Mouse (Mus musculus): ENCODE data around the gene Gpr107. TPM values are rescaled to one million over a fixed set of nuclear protein-coding genes. Genes with fewer than 3 reads are reported as not detected.

The Gpr107 gene
- total and polyA plus RNA-seq, 2 experiments from 2014 or later: 24.0 to 40.8 TPM

DNA sequence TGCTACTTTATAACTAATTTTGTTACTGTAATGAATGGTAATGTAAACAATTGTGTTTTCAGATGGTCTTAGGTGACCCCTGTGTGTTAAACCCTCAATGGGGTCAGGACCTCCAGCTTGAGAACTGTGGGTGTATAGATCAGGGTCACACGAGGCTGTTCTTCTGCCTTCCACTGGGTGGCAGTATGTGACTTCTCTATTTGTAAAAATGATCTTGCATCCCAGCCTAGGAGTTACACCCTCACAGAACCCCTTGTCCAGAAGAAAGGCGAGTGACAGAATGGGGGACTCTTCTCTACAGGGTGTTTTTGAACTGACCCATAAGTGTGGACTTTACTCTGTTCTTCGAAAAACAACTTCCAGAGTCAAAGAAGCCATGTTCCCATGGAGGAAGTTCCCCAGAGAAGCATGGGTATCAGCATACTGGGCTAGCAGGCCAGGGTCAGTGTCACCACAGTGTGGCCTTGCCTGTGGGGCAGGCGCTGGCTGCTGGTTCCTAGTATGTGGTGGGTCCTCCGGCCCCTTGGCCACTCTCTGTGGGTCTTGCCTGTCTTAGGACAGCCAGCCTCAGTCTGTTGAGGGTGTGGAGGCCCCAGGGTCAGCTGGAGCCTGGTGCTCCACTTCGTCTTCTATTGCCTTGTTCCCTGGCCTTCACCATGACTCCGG is 42.4 kb downstream of the Gpr107 start:
- peaks cover 55% of the 10 kb centered on the region for H3K36me3 ChIP-seq (ENCODE audit: insufficient read depth)
- H3K9me3 ChIP-seq (ENCODE audit: low read length): no peaks in the 10 kb centered on the region
- H3K4me1 ChIP-seq (ENCODE audit: insufficient read depth): no peaks in the 10 kb centered on the region
- H3K27me3 ChIP-seq (ENCODE audit: insufficient read depth, low read length): no peaks in the 10 kb centered on the region
- peak; percentile 85 for TF ChIP-seq CTCF (IDR thresholded peaks at IDR 0.05; ENCODE audit: low read depth)
- WGBS: 67% methylated on average over 7 of the region's 7 CpGs
- no peak overlapping the region for H3K27ac ChIP-seq (ENCODE audit: low read depth, low read length)
- no peak overlapping the region for H3K4me3 ChIP-seq (ENCODE audit: low read depth, low read length)
- DNase-seq (peak; percentile 74), ATAC-seq (peak; percentile 73; the same call in 1 of the 2 replicates)
- H3K4me2 ChIP-seq (ENCODE audit: low read depth): no peak overlapping the region
- H3K9ac ChIP-seq: no peak overlapping the region

GRCm38 (mm10) chr2:31198621-31199020 is 46.5 kb downstream of the Gpr107 start:
- Histone ChIP-seq H3K36me3 (ENCODE audit: insufficient read depth) (peaks cover 29% of the 10 kb centered on the region), H3K4me2 (ENCODE audit: low read depth) (no peak overlapping the region), H3K27me3 (ENCODE audit: insufficient read depth, low read length) (no peaks in the 10 kb centered on the region), H3K27ac (ENCODE audit: low read depth, low read length) (no peak overlapping the region), H3K9me3 (ENCODE audit: low read length) (no peaks in the 10 kb centered on the region), H3K4me3 (ENCODE audit: low read depth, low read length) (no peak overlapping the region), H3K9ac (no peak overlapping the region), H3K4me1 (ENCODE audit: insufficient read depth) (no peaks in the 10 kb centered on the region)
- no peak for ATAC-seq
- no peak for TF ChIP-seq CTCF (IDR thresholded peaks at IDR 0.05; ENCODE audit: low read depth)
- DNase-seq: no peak
- WGBS: 86% methylated on average over 4 of the region's 4 CpGs

GRCm38 (mm10) chr2:31200051-31200450 is 47.9 kb downstream of the Gpr107 start:
- Histone ChIP-seq H3K4me3 (ENCODE audit: low read depth, low read length) (no peak overlapping the region), H3K4me2 (ENCODE audit: low read depth) (no peak overlapping the region), H3K9me3 (ENCODE audit: low read length) (no peaks in the 10 kb centered on the region), H3K27ac (ENCODE audit: low read depth, low read length) (no peak overlapping the region), H3K36me3 (ENCODE audit: insufficient read depth) (peaks cover 24% of the 10 kb centered on the region), H3K9ac (no peak overlapping the region), H3K27me3 (ENCODE audit: insufficient read depth, low read length) (no peaks in the 10 kb centered on the region), H3K4me1 (ENCODE audit: insufficient read depth) (no peaks in the 10 kb centered on the region)
- no peak for TF ChIP-seq CTCF (IDR thresholded peaks at IDR 0.05; ENCODE audit: low read depth)
- 90% methylated on average over 2 of the region's 2 CpGs for WGBS
- no peak for ATAC-seq
- no peak for DNase-seq

GRCm38 (mm10) chr2:31201851-31202250 is 49.7 kb downstream of the Gpr107 start:
- no peaks in the 10 kb centered on the region for H3K9me3 ChIP-seq (ENCODE audit: low read length)
- H3K36me3 ChIP-seq (ENCODE audit: insufficient read depth): peaks cover 18% of the 10 kb centered on the region
- ATAC-seq (no peak), DNase-seq (no peak)
- H3K27ac ChIP-seq (ENCODE audit: low read depth, low read length): no peak overlapping the region
- H3K4me3 ChIP-seq (ENCODE audit: low read depth, low read length): no peak overlapping the region
- no peaks in the 10 kb centered on the region for H3K27me3 ChIP-seq (ENCODE audit: insufficient read depth, low read length)
- H3K4me1 ChIP-seq (ENCODE audit: insufficient read depth): no peaks in the 10 kb centered on the region
- no peak for TF ChIP-seq CTCF (IDR thresholded peaks at IDR 0.05; ENCODE audit: low read depth)
- no peak overlapping the region for H3K9ac ChIP-seq
- WGBS: 89% methylated on average over 7 of the region's 7 CpGs
- H3K4me2 ChIP-seq (ENCODE audit: low read depth): no peak overlapping the region

DNA sequence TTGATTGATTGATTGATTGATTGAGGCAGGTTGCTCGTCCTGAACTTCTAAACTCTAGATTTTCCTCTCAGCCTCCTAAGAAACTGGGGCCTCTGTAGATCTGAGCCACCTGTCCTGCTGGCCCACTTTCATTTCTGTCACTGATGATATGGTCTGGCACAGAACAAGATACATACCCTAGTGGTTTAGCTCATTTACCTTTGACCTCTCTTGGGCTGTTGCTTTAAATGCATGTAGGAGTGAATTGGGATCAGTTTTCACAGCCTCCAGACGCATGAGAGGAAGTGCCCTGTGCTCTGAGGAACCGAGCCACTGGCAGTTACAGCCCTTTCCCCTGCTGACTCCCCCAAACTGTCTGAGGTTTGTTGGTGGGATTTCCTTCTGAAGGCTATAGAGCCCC is 50.2 kb downstream of the Gpr107 start:
- H3K9me3 ChIP-seq (ENCODE audit: low read length): no peaks in the 10 kb centered on the region
- 63% methylated on average over 3 of the region's 3 CpGs for WGBS
- H3K27me3 ChIP-seq (ENCODE audit: insufficient read depth, low read length): no peaks in the 10 kb centered on the region
- ATAC-seq: no peak
- TF ChIP-seq CTCF (IDR thresholded peaks at IDR 0.05; ENCODE audit: low read depth): no peak
- no peaks in the 10 kb centered on the region for H3K4me1 ChIP-seq (ENCODE audit: insufficient read depth)
- H3K36me3 ChIP-seq (ENCODE audit: insufficient read depth): peaks cover 17% of the 10 kb centered on the region
- no peak overlapping the region for H3K27ac ChIP-seq (ENCODE audit: low read depth, low read length)
- DNase-seq: no peak
- no peak overlapping the region for H3K4me3 ChIP-seq (ENCODE audit: low read depth, low read length)
- H3K9ac ChIP-seq: no peak overlapping the region
- H3K4me2 ChIP-seq (ENCODE audit: low read depth): no peak overlapping the region

DNA sequence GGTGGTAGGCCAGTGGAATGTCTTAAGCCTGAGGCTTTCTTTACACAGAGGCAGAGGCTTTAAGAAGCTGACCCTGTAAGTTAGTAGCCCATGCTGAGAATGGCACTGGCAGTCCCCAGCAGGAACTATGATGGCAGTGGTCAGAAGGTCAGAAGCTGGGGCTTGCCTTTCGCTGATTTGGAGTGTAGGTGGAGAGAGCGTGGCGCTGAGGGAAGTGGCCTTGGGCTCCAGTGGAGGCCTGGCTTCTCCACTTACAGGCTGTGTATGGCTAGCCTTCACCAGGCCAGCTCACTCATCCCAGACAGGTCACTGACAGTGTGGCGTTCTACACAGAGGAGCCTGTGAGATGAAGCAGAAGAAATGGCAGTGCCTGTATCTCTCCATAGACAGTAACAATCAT is 50.8 kb downstream of the Gpr107 start:
- Histone ChIP-seq H3K9ac (no peak overlapping the region), H3K36me3 (ENCODE audit: insufficient read depth) (peaks cover 17% of the 10 kb centered on the region; the same call in 1 of the 2 replicates), H3K9me3 (ENCODE audit: low read length) (no peaks in the 10 kb centered on the region), H3K27ac (ENCODE audit: low read depth, low read length) (no peak overlapping the region), H3K4me2 (ENCODE audit: low read depth) (no peak overlapping the region), H3K4me3 (ENCODE audit: low read depth, low read length) (no peak overlapping the region), H3K4me1 (ENCODE audit: insufficient read depth) (no peaks in the 10 kb centered on the region), H3K27me3 (ENCODE audit: insufficient read depth, low read length) (no peaks in the 10 kb centered on the region)
- 84% methylated on average over 4 of the region's 4 CpGs for WGBS
- ATAC-seq (no peak), DNase-seq (no peak)
- no peak for TF ChIP-seq CTCF (IDR thresholded peaks at IDR 0.05; ENCODE audit: low read depth)

DNA sequence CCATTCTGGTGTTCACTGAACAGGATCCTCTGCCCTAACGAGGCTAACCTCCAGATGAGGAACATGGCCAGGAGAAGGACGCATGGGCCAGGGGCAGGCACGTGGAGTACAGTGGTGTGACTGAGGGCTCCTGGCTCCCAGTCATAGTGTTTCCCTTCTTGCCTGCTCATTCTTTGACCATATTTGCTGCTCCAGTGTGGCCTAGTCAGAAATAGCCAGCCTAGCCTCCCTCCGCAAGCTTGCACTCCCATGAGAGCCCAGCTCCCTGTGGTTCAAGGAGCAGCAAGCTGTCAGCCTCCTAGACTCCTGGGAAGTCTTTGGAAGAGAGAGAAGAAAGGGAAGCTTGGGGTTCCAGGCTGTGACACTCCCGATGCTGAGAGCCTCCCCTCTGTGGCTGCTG is 52.6 kb downstream of the Gpr107 start:
- DNase-seq: no peak
- Histone ChIP-seq H3K27ac (ENCODE audit: low read depth, low read length) (no peak overlapping the region), H3K4me2 (ENCODE audit: low read depth) (no peak overlapping the region), H3K27me3 (ENCODE audit: insufficient read depth, low read length) (no peaks in the 10 kb centered on the region), H3K9ac (no peak overlapping the region), H3K9me3 (ENCODE audit: low read length) (no peaks in the 10 kb centered on the region), H3K4me1 (ENCODE audit: insufficient read depth) (no peaks in the 10 kb centered on the region), H3K4me3 (ENCODE audit: low read depth, low read length) (no peak overlapping the region), H3K36me3 (ENCODE audit: insufficient read depth) (peaks cover 32% of the 10 kb centered on the region)
- 80% methylated on average over 5 of the region's 5 CpGs for WGBS
- ATAC-seq: no peak
- no peak for TF ChIP-seq CTCF (IDR thresholded peaks at IDR 0.05; ENCODE audit: low read depth)

Measured in forebrain, postnatal 0 days (tissue).